Mouse (Mus musculus): ENCODE data around the gene Tmem243. TPM values are rescaled to one million over a fixed set of nuclear protein-coding genes. Genes with fewer than 3 reads are reported as not detected.
"Not testable (repeated sequence)": the region's sequence is repeated elsewhere in the genome, so short reads cannot be mapped to it uniquely, and the experiment has no call there.

Tmem243 gene
- total RNA-seq, 2 experiments from 2014 or later, result 3.8 to 4.9 TPM

GRCm38 (mm10) chr5:9103958-9104357 is 3.5 kb downstream of the Tmem243 start:
- DNase-seq (ENCODE audit: low spot score in 2 of 2), result no peak

GRCm38 (mm10) chr5:9106806-9107205 is 6.3 kb downstream of the Tmem243 start:
- no peak for DNase-seq (ENCODE audit: low spot score in 2 of 2)

DNA sequence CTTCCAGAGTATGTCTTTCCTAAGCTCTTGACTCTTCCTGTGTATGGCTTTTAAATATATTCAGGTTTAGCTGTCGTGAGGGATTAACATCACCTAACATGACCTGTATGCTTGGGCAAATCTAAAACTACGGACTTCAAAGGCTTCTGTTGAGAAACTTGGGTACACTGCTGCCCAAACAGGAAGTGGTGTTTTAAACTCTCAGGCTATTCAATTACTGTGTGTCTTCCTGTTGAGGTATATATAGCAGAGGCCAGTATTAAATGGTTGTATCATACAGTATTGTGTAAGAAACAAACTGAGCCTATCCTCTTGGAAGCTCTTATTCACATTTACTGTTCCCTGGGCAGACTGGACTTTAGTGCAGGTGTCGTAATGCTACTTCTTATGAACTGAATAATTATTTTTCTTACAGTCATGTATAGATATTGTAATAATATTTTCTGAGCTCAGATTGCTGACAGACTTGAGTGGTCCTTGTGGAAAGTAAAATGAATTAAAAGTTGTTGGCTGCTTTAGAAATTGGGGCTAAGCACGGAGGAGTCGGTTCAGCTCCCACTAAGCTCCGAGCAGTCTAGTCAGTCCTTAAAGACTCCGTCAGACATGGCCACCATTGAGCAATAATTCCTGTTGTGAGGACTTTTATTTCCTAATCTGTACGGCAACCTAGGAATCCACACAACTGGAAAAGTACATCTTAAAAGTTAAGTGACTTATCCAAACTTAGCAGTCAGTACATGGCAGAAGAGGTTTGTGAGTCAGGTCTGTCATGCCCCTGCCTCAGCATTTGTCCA is 7.0 kb downstream of the Tmem243 start:
- DNase-seq (ENCODE audit: low spot score in 2 of 2), result no peak

DNA sequence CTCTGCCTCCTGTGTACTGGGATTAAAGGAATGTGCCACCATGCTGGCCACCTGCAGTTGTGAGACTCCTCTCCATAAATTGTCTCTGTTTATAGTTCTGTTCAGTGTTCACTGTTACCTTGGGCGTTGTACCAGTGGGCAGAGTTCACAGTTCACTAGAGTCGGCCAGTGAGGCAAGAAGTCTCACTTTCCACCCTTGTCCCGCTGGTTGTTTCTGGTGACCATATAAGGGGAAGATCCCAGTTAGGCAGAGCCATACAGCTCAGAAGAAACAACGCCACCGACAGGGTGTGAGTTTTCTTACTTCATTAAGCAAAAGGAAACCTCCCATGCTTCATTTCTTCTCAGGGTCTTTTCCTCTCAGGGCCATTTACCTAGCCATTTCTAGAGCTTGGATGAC is 8.0 kb downstream of the Tmem243 start:
- no peak for DNase-seq (ENCODE audit: low spot score in 2 of 2)

DNA sequence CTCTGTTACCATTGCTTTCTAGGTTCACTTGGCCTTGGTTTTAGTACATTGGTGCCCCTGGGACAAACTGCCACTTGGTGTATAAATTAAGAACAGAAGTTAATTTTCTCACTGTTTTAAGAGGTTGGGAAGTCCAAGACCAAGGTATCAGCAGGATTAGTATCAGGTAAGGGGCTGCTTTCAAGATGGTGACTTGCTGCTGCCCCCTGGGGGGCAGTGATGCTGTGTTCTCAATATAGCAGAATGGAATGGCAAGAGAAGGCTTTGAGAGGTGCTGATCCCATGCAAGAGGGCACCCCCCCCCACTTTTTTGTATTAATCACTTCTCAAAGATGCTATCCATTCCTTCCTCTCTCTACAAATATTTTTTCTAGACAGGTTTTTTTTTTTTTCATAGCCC is 9.1 kb downstream of the Tmem243 start:
- DNase-seq (ENCODE audit: low spot score in 2 of 2), result no peak

GRCm38 (mm10) chr5:9111285-9111684 is 10.8 kb downstream of the Tmem243 start:
- DNase-seq (ENCODE audit: low spot score in 2 of 2), result no peak

GRCm38 (mm10) chr5:9111759-9112158 is 11.3 kb downstream of the Tmem243 start:
- DNase-seq (ENCODE audit: low spot score in 2 of 2), result no peak

GRCm38 (mm10) chr5:9114162-9114561 is 13.7 kb downstream of the Tmem243 start:
- no peak for DNase-seq (ENCODE audit: low spot score in 2 of 2)

DNA sequence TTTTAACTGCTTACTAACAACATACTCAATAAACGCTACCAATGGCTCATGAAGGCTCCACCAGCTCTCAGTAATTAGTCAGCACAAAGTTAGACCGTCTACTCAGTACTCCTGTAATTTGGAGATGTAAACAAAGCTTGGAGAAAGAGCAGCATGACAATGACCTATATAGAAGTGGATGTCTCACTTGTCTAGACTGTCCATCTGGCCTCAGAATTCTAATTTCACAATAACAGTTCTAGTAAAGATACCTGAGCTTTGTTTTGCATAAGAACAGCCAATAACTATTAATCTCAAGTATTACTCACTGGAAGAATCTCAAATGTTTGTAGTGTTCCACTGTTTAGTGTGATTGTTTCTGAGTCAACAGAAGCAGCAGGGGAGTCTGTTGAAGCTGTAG is 23.7 kb downstream of the Tmem243 start:
- DNase-seq (ENCODE audit: low spot score in 2 of 2), result no peak

DNA sequence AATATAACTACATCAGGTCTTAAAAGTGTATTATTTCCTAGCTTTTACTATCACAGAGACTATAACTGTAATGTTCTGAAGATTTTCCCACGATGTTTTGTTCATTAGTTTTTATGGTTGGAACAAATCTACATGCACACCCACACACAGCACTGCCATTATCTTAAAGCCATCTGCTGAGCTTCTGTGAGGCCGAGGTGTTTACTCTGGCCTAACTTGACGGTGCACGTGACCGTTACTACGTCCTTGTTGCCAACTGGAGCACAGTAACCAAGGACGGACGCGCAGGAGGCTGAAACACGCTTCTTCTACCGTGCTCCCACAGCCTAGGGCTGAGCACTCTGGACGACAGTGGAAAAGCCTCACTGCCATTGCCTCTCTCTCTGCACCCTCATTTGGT is 28.1 kb downstream of the Tmem243 start:
- no peak for DNase-seq (ENCODE audit: low spot score in 2 of 2)

GRCm38 (mm10) chr5:9131786-9132185 is 31.3 kb downstream of the Tmem243 start:
- no peak for DNase-seq (ENCODE audit: low spot score in 2 of 2)

GRCm38 (mm10) chr5:9135588-9135987 is 35.1 kb downstream of the Tmem243 start:
- DNase-seq (ENCODE audit: low spot score in 2 of 2), result no peak

DNA sequence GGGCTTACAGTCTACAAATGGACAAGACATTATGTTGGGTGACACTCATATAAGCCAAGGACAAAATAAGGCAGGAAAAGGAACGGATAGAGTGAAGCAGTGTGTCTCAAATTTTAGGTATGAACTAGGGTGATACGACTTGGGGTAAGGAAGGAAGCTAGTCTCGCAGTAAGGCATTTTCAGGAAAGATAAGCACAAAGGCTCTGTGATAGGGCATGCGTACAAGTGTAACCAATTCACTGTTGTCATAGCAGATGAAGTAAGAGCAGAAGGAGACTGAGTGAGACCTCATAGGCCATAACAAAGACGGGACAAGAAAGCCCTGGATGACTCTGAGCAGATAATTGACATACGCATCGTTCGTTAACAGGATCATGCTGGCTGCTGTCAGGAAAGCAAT is 40.3 kb downstream of the Tmem243 start:
- no peak for DNase-seq (ENCODE audit: low spot score in 2 of 2)

- DNase-seq (ENCODE audit: low spot score in 2 of 2), result no peak
These were observed 41.9 kb downstream of the Tmem243 start for GRCm38 (mm10) chr5:9142376-9142775.

GRCm38 (mm10) chr5:9149273-9149850 is 48.9 kb downstream of the Tmem243 start:
- DNase-seq (ENCODE audit: low spot score in 2 of 2), result no peak

- DNase-seq (ENCODE audit: low spot score in 2 of 2), result no peak
These were observed 56.3 kb downstream of the Tmem243 start for GRCm38 (mm10) chr5:9156746-9157145.

DNA sequence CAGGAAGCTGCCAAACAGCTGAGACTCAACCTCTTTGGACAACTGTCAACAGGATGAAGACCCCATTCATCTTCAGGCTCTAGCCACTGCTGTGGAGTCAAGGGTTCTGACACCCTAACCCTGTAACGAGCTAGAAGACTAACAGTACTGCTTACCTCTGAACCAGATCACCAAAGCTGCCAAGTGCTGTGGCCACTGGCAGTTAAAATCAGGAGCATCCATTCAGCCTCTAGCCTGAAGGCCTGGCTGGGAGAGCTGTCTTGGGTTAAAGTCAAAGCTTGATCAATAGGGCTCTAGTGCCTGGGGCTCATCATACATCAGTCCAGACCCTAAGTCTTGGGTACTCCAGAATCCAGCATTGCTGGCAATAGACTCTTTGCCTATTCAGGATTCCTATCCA is 56.9 kb downstream of the Tmem243 start:
- DNase-seq (ENCODE audit: low spot score in 2 of 2), result no peak

DNA sequence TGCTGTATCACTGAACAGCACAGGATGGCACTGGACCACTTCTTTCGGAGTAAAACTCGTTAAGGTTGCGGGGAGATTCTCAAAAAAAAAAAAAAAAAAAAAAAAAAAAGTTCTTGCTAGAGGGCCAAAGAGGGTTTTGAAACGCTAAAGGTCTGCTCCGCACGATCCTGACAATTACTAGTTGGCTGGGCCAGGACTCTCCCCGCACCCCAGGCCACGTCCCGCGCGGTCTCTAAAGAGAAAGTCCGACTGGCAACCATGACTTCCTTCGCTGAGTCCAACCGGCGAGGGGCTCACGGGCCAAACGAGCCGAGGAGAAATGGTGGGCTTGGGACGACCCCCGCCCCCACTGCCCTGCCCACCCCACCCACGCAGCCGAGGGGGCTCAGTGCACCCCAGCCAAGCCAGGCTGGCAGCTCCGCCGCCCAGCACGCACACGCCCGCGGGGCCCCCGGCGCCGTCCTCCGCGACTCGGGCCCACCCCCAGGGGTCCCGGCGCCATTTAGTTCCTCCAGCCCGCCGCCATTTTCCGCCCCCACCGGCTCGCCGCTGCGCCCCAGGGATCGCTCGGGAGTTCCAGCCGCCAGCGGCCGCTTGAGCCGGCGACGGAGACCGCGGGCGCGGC is 60.5 kb downstream of the Tmem243 start:
- DNase-seq (ENCODE audit: low spot score in 2 of 2), result peak; percentile 19 to 48

DNA sequence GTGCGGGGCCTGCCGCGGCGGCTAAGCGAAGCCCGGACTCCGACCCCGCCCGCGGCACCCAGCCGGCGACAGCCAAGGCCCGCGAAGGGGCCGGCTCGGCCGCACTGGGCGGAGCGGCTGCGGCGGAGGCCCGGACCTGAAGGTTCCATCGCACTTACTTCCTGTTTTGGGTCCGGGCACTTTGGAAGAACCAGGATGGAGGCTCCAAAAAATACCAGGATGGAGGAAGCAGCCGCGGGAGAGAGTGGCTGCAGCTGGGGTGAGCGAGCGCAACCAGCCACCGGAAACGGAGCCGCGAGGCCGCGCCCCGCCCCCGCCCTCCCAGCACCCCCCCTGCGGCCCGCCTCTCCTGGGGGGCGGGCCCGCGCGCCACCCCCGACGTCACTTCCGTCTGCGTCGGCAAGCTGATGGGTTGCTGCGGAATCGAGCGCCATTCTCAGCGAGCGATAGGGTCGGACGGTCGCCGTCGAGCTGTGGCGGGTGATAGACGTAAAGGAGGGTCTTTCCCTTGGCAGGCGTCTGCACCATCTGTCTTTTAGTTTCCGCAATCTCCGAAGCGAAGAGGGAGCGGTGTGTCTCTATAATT is 61.1 kb downstream of the Tmem243 start, which contains the start of gene Dmtf1:
Gene Dmtf1, minus strand, starts transcription at position 321 of the 586 bp plus-strand sequence.
- peak; percentile 82 to 88 for DNase-seq (ENCODE audit: low spot score in 2 of 2)

DNA sequence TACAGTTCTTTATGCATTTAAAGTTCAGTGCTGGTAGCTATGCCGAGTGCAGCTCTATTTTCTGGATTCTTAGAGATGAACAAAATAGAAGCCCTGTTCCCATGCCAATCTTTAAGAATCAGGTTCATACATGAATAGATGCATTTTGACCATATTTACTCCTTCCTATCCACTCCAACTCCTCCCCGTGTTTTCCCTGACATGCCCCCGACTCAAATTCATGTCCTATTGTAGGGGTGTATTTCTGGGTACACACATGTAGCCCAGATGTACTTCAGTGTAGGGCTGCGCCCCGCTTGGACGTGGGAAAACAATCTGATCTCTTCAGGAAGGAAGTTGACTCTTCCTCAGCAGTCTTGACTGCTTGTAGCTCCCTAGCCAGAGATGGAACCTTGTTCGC is 61.6 kb downstream of the Tmem243 start:
- DNase-seq (ENCODE audit: low spot score in 2 of 2), result no peak

DNA sequence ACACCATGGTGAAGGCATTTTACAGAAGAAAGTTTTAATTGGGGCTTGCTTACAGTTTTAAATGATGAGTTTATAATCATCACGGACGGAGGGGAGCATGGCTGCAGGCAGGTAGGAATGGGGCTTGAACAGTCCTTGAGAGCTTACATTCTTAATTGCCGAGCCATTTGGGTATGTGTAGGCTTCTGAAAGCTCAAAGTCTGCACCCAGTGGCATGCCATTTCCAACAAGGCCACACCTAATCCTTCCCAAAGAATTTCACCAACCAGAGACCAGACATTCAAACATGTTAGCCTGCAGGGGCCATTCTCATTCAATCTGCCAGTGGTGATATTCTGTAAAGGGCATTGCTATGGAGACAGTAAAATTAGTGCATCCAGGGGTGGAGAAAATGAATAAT is 62.9 kb downstream of the Tmem243 start:
- DNase-seq (ENCODE audit: low spot score in 2 of 2), result no peak

DNA sequence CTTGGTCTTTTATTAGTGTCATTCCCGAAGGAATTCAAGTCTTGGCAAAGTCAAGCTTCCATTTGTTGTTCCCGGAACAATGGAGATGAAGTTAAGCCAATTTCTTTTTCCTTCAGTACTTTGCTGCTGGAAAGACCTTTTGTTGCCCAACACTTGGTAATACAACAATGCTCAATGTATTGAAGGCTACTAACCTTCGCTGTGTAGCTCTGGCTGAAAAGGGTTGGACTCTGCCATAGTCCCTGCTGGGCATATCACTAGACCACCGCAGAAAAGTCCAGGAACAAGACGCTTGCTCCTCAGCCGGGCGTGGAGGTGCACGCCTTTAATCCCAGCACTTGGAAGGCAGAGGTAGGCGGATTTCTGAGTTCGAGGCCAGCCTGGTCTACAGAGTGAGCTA is 64.7 kb downstream of the Tmem243 start:
- not testable (repeated sequence) for DNase-seq (ENCODE audit: low spot score in 2 of 2)

Data from gastrocnemius, postnatal 4 days (tissue).